Mouse (Mus musculus) CD4-positive naive resting alpha-beta T cell, adult 57 days (primary cell): ENCODE measurements around the gene Zfp709. TPM values are rescaled to one million over a fixed set of nuclear protein-coding genes. Genes with fewer than 3 reads are reported as not detected.

Source experiments
- total RNA-seq: library from RNA; stranded (reverse); gene quantifications from one replicate; pipeline ENCODE4 v1.2.4, GENCODE M21; 2023

The Zfp709 gene
- total RNA-seq: 10.3 TPM

DNA sequence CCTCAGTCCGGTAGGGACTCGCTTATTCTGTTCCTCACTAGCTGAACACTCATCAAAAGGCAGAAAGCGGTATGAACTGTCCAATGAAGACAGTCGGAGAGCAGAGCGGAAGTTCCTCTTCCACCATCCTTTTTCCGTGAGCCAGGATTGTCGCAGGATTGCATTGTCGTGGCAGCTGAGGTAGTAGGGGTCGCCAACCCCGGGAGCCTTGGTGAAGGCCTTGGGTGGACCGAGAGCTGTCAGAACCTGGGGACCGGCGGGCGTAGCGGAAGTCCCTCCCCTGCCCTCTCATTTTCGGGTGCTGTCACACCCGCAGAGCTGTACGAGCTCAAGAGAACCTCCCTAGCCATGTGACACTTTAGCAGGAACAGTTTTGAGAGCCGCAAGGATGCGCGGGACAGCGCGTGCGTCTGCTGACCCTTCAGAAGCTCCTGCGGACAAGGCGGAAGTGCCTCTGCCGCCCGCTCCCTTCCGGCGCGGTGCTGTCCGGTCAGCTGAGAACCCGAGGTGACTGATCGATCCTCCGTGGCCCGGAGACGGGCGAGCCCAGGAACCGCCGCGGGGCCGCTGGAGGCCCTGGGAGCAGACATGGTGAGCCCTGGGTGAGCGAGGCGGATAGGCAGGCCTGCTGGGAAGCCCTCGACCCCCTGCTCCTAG is at the start of gene Zfp709:
TSS of gene Zfp709 (plus strand) at position 402 of the 657 bp plus-strand sequence.

DNA sequence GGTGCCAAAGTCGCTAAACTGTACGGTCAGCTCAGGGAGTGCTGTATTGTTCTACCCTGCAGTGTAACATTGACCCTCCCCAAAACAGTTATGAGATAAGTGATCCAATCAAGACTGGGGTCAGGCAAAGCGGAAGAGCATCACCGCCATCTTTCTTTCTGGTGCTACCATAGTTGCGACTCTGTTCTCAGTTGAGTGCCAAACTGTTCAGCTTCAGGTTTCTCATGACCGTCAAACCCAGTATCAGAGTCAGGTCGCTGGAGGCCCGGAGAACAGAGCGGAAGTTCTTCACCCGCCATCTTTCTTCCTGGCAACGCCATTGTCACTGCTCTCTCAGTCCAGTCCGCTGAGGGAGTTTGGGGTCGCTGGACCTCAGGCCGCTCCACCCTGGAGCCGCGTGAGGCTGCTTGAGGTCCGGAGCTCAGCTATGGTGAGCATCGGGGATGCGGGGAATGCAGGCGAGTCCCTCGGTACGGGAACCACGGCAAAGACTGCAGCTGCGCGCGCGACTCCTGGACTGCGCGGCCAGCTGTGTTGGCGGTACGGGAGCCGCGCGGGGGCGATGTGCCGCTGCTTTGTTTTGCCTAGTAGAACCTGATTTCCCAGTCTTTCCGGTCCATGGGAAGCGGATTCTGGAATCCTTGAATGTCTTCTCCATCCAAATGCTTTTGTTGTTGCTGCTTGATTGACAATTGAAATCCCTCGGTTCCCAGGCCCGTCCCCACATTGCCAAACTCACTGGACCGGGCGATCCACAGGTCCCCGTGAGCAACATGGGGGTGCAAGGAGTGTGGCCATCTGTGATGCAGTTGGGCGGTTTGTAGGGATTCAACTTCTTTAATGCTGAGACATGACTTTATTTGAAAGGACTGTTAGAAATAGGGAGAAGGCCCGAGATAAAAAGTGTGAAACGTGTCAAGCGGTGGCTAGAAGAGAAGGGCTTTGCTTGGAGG is 26.8 kb downstream of the Zfp709 start, which contains the start of the genes Zfp882 and Zfp617:
TSS of gene Zfp882 (plus strand) at position 300 of the 953 bp plus-strand sequence.
TSS of gene Zfp617 (plus strand) at position 327 of the 953 bp plus-strand sequence.

Other genes with a start within 250 kb of the Zfp709 start
- 1.7 TPM for gene Unc13a, start 210.3 kb upstream of the Zfp709 start, total RNA-seq
- 94.0 TPM for gene Jak3, start 205.7 kb upstream of the Zfp709 start, total RNA-seq
- 52.6 TPM for gene Insl3, start 192.8 kb upstream of the Zfp709 start, total RNA-seq
- gene B3gnt3, start 180.2 kb upstream of the Zfp709 start, total RNA-seq: 0.30 TPM
- gene Fcho1, start 156.3 kb upstream of the Zfp709 start, total RNA-seq: 112 TPM
- 8.1 TPM for gene Zfp882, start 26.6 kb downstream of the Zfp709 start, total RNA-seq
- 7.9 TPM for gene Zfp617, start 26.6 kb downstream of the Zfp709 start, total RNA-seq
- gene Zfp961, start 69.0 kb downstream of the Zfp709 start, total RNA-seq: 11.2 TPM
- 7.0 TPM for gene Cyp4f18, start 127.6 kb downstream of the Zfp709 start, total RNA-seq
- gene Olfr372, start 159.2 kb downstream of the Zfp709 start, total RNA-seq: not detected
- 0.21 TPM for gene Olfr373, start 201.2 kb downstream of the Zfp709 start, total RNA-seq
- gene Olfr374, start 225.0 kb downstream of the Zfp709 start, total RNA-seq: 0.15 TPM